Mouse (Mus musculus) fat pad, adult 2 months (tissue): ENCODE data around the gene Fbxl8.

Source experiments
- DNase-seq: peaks from one replicate; pipeline ENCODE4 v3.0.0-alpha.2; 2011; ENCODE audit warnings: low read depth, low spot score; ENCODE audit errors: extremely low read depth

Gene Fbxl8

GRCm38 (mm10) chr8:105303874-105304273 is 39.4 kb downstream of the Fbxl8 start:
- no peak for DNase-seq

GRCm38 (mm10) chr8:105304325-105305210 is 40.1 kb downstream of the Fbxl8 start:
- no peak for DNase-seq

GRCm38 (mm10) chr8:105305211-105306145 is 41.0 kb downstream of the Fbxl8 start, which contains the start of gene Elmo3:
Elmo3 (plus strand) TSS chr8:105305601.
- DNase-seq, result no peak

- DNase-seq, result no peak
Observed at GRCm38 (mm10) chr8:105306146-105306691, 41.8 kb downstream of the Fbxl8 start.

GRCm38 (mm10) chr8:105307670-105308069 is 43.2 kb downstream of the Fbxl8 start:
- no peak for DNase-seq

GRCm38 (mm10) chr8:105308428-105308827 is 44.0 kb downstream of the Fbxl8 start:
- DNase-seq, result no peak

GRCm38 (mm10) chr8:105309142-105309847 is 44.8 kb downstream of the Fbxl8 start:
- no peak for DNase-seq

GRCm38 (mm10) chr8:105310118-105310517 is 45.7 kb downstream of the Fbxl8 start:
- no peak for DNase-seq

- DNase-seq, result no peak
Observed at GRCm38 (mm10) chr8:105311718-105312117, 47.3 kb downstream of the Fbxl8 start.

GRCm38 (mm10) chr8:105312891-105313481 is 48.5 kb downstream of the Fbxl8 start:
- no peak for DNase-seq

- no peak for DNase-seq
Observed at GRCm38 (mm10) chr8:105313622-105314402, 49.4 kb downstream of the Fbxl8 start.

- DNase-seq, result no peak
Observed at GRCm38 (mm10) chr8:105315073-105315769, 50.8 kb downstream of the Fbxl8 start.

GRCm38 (mm10) chr8:105317941-105318340 is 53.5 kb downstream of the Fbxl8 start:
- no peak for DNase-seq

GRCm38 (mm10) chr8:105318662-105319190 is 54.3 kb downstream of the Fbxl8 start:
- no peak for DNase-seq
